Mouse (Mus musculus): ENCODE measurements around the gene Krt14.

- TF ChIP-seq EP300 (IDR thresholded peaks at IDR 0.05; ENCODE audit: low read depth) (no peak), CTCF (IDR thresholded peaks at IDR 0.05; ENCODE audit: low read depth) (no peak)
These were observed 20.6 kb downstream of the Krt14 start for GRCm38 (mm10) chr11:100186736-100187135.

All from liver, embryonic 14.5 days (tissue).